Mouse (Mus musculus) midbrain, postnatal 0 days (tissue): ENCODE measurements around the gene Rrp12. TPM values are rescaled to one million over a fixed set of nuclear protein-coding genes. Genes with fewer than 3 reads are reported as not detected.

ENCODE experiments used
- ATAC-seq: fragments of 200-750 bp; cut with Nextera tagmentation; 2 replicates; pipeline ENCODE4 v1.8.0; 2017; ENCODE audit warnings: moderate number of reproducible peaks, mild to moderate bottlenecking, moderate TSS enrichment, moderate library complexity; ENCODE audit not compliant: low FRiP score
- DNase-seq: peaks from one replicate; pipeline ENCODE4 v3.0.0-alpha.2; 2015; ENCODE audit warnings: low spot score
- H3K27ac ChIP-seq: fragments of 300-500 bp; sonication (generic); 2 replicates; pipeline ENCODE4 v1.5.1; 2014; ENCODE audit warnings: low read depth, mild to moderate bottlenecking, low read length, mixed read lengths
- H3K27me3 ChIP-seq: fragments of 300-500 bp; sonication (generic); 2 replicates; pipeline ENCODE4 v1.6.1; 2014; ENCODE audit warnings: low read length, control low read depth, mixed read lengths; ENCODE audit not compliant: insufficient read depth
- H3K36me3 ChIP-seq: fragments of 300-500 bp; sonication (generic); 2 replicates; pipeline ENCODE4 v1.6.1; 2014; ENCODE audit warnings: low read length, control low read depth, mixed read lengths; ENCODE audit not compliant: insufficient read depth
- H3K4me1 ChIP-seq: fragments of 300-500 bp; sonication (generic); 2 replicates; pipeline ENCODE4 v1.6.1; 2014; ENCODE audit warnings: mild to moderate bottlenecking, control low read depth, antibody characterized with exemption, low read length, mixed read lengths; ENCODE audit not compliant: insufficient read depth
- H3K4me2 ChIP-seq: fragments of 300-500 bp; sonication (generic); 2 replicates; pipeline ENCODE4 v1.6.1; 2014; ENCODE audit warnings: low read depth, mild to moderate bottlenecking, low read length, mixed read lengths; ENCODE audit not compliant: poor library complexity, severe bottlenecking
- H3K4me3 ChIP-seq: fragments of 300-500 bp; sonication (generic); 2 replicates; pipeline ENCODE4 v1.5.1; 2014; ENCODE audit warnings: low read depth, mild to moderate bottlenecking, low read length, moderate library complexity
- H3K9ac ChIP-seq: fragments of 300-500 bp; sonication (generic); replicated peaks from 2 replicates; pipeline ENCODE4 v1.6.1; 2014; ENCODE audit warnings: mild to moderate bottlenecking, low read length, moderate library complexity, mixed read lengths; ENCODE audit not compliant: poor library complexity, severe bottlenecking
- H3K9me3 ChIP-seq: fragments of 300-500 bp; sonication (generic); 2 replicates; pipeline ENCODE4 v1.6.1; 2016; ENCODE audit warnings: low read length, control low read depth
- CTCF ChIP-seq: IDR thresholded peaks from 2 replicates; pipeline ENCODE4 v1.5.1; 2016; ENCODE audit warnings: antibody characterized with exemption, mild to moderate bottlenecking
- WGBS: fragments of 180-500 bp; shearing (Covaris S2); extraction: QIAGEN DNeasy Blood & Tissue Kit; methylation state at CpG from one replicate; pipeline ENCODE4 v1.1.7; 2014; 5-methylcytosine and 5-hydroxymethylcytosine counted together
- polyA plus RNA-seq: library from polyadenylated mRNA; unstranded; fragments of >200 nt; fragmentation: Nextera tagmentation; extraction: Ambion mirVana; gene quantifications from 2 replicates; pipeline ENCODE4 v1.2.1, GENCODE M21; 2015
- total RNA-seq: library from RNA; depleted of rRNA; stranded (reverse); fragments of >200 nt; gene quantifications from 2 replicates; pipeline ENCODE4 v1.2.3, GENCODE M21; 2014

The Rrp12 gene
- total and polyA plus RNA-seq, 2 experiments from 2014 or later: 13.9 to 20.6 TPM

DNA sequence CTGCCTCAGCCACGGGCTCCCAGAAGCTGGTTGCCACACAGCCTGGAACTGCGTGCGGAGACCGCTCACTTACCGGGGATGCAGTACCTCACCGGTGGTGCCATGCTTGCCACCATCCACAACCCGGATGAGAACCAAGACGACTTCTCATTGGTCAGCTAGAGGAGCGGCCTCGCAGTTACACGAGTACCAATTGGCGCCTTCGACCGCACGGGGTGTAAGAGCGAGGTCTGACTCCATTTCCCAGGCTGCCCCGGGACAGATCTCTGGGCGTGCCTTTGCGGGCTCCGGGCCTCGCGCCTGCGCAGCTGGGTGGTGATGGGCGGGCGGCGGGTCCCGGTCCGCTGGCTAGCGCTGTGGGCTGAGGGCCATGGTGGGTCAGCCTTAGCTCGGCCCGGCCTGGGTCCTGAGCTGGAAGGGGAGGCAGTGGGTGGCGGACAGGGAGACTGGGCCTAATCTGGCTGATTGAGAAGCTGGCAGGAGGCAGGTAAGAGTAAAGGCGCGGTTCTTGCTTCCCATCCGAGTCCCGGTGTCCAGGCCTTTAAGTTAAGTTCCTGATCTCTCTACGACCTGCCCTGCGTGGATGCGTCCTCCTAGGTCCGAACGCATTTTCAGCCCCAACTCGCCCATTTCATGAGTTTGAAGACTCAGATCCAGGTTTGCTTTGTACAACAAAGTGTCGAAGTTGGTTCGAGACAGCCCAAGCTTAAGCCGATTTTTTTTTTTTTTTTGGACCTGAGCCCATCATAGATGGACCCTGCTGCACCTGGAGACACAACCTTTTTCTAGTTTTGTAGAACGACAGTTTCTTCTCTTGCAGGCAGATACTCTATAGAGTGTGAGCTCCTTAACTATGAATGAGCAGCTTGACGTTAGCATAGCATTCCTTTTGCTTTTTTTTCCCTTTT, 37.5 kb upstream of the Rrp12 start, which contains the start of the genes Exosc1 and Zdhhc16:
Exosc1 (minus strand) TSS at position 245 of the 908 bp plus-strand sequence.
Zdhhc16 (plus strand) TSS at position 302 of the 908 bp plus-strand sequence.
- no peaks in the 10 kb centered on the region for H3K27me3 ChIP-seq
- H3K4me1 ChIP-seq: peaks cover 7% of the 10 kb centered on the region; the same call in 1 of the 2 replicates
- under 1% methylated on average over 47 of the region's 47 CpGs for WGBS
- peak within 1 kb of the TSS; percentile 85 for H3K4me3 ChIP-seq
- peak; percentile 99 for DNase-seq
- no peak for TF ChIP-seq CTCF
- peak; percentile 100 for ATAC-seq
- H3K27ac ChIP-seq: peak within 1 kb of the TSS; percentile 67
- peak within 1 kb of the TSS; percentile 86 for H3K4me2 ChIP-seq
- peak within 1 kb of the TSS; percentile 72 for H3K9ac ChIP-seq
- peaks cover 19% of the 10 kb centered on the region for H3K36me3 ChIP-seq
- H3K9me3 ChIP-seq: no peaks in the 10 kb centered on the region

DNA sequence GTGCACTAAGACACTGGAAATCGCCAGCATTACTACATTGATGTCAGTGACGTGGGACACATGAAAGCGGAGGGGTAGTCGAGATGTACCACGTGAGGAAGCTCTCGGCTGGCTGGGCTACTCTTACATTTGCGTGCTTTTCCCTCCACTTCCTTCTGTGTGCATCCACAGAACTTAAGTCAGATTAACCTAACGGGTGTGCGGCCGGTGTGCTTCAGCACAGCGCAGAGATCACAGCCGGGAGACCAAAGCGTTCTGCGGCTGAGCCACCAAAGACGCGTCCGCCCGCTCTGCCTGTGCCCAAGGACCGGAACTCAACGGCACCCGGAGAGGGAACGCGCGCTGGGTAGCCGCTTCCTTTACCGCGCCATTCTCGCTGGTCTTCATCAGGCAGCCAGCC, 36.7 kb upstream of the Rrp12 start:
- H3K36me3 ChIP-seq: peaks cover 15% of the 10 kb centered on the region
- peak; percentile 30 for DNase-seq
- H3K4me2 ChIP-seq: peak overlapping the region; percentile 86
- under 1% methylated on average over 28 of the region's 28 CpGs for WGBS
- peak overlapping the region; percentile 71 for H3K9ac ChIP-seq
- no peaks in the 10 kb centered on the region for H3K9me3 ChIP-seq
- peaks cover 7% of the 10 kb centered on the region; the same call in 1 of the 2 replicates for H3K4me1 ChIP-seq
- H3K4me3 ChIP-seq: peak overlapping the region; percentile 85
- TF ChIP-seq CTCF: no peak
- H3K27me3 ChIP-seq: no peaks in the 10 kb centered on the region
- peak overlapping the region; percentile 67 for H3K27ac ChIP-seq
- peak; percentile 18 for ATAC-seq

DNA sequence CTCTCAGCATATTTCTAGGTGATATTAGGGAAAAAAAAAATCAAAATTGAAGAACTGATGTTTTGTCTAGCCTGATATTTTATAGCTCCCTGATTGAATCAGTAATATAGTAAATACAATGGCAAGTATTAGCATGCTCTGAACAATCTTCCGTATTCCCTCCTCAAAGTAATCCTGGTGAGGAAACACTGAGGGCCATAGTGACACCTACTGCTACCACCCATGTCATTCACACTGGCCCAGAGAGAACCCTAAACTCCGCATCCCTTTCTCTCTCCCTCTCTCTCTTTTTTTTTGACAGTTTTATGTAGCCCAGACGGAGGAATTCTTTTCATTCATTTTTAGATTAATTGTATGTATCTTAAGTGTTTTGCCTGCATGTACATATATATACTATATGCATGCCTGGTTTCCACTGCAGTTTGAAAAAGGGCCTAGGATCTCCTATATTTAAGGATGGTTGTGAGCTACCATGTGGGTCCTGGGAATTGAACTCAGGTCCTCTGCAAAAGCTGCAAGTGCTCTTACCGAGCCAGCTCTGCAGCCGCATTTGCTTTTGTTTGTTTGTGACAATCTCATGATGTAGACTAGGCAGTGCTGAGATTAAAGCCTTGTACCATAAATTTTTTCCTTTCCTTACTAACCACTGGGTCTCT, 24.6 kb upstream of the Rrp12 start:
- no peaks in the 10 kb centered on the region for H3K27me3 ChIP-seq
- WGBS: 84% methylated on average over 5 of the region's 5 CpGs
- H3K36me3 ChIP-seq: peaks cover 51% of the 10 kb centered on the region; the same call in 1 of the 2 replicates
- H3K4me1 ChIP-seq: no peaks in the 10 kb centered on the region
- no peak for ATAC-seq
- no peak for DNase-seq
- H3K9me3 ChIP-seq: no peaks in the 10 kb centered on the region
- no peak overlapping the region for H3K9ac ChIP-seq
- no peak overlapping the region for H3K4me3 ChIP-seq
- no peak for TF ChIP-seq CTCF
- H3K27ac ChIP-seq: no peak overlapping the region
- H3K4me2 ChIP-seq: no peak overlapping the region

DNA sequence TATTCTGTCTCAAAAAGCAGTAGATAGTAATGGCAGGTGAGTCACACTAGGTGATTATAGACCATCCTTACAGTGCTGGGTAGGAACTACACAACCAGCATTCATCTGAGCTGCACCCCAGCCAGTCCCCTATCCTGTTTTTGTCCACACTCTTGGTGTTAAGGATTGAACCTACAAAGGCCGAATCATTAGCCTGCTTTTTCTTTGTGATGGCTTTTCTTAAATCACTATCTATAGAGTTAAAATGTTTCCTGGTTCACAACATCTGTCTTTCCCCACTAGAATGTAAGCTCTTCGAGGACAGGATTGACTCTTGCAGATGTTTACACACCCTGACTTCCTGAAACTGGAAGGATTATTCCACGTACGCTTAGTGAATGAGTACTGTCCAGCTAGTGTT, 23.5 kb upstream of the Rrp12 start:
- 79% methylated on average over 4 of the region's 4 CpGs for WGBS
- Histone ChIP-seq H3K9me3 (no peaks in the 10 kb centered on the region), H3K9ac (no peak overlapping the region), H3K4me1 (no peaks in the 10 kb centered on the region), H3K4me3 (no peak overlapping the region), H3K36me3 (peaks cover 51% of the 10 kb centered on the region; the same call in 1 of the 2 replicates), H3K4me2 (no peak overlapping the region), H3K27ac (no peak overlapping the region), H3K27me3 (no peaks in the 10 kb centered on the region)
- no peak for ATAC-seq
- DNase-seq: no peak
- TF ChIP-seq CTCF: no peak

DNA sequence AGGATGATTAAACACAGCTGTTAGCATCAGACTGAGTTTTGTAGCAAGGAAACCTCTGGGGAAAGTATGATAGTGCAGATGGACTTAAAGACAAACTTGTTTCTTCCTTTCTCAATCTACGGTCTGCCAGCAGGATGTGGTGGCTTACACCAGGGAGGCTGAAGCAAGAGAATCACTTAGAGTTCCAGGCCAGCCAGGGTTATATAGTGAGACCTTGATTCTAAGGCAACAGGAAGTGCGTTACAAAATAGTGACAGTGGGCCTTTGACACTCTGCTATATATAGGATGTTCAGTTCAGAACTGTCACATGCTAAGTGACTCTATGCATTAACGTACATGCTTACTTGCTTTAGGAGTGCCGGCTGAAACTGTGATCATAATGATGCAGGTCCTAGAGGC, 20.9 kb upstream of the Rrp12 start:
- no peaks in the 10 kb centered on the region for H3K9me3 ChIP-seq
- WGBS: 91% methylated on average over 4 of the region's 4 CpGs
- no peak overlapping the region for H3K4me2 ChIP-seq
- H3K9ac ChIP-seq: no peak overlapping the region
- H3K4me3 ChIP-seq: no peak overlapping the region
- no peak for DNase-seq
- H3K4me1 ChIP-seq: peaks cover 16% of the 10 kb centered on the region; the same call in 1 of the 2 replicates
- TF ChIP-seq CTCF: no peak
- peaks cover 35% of the 10 kb centered on the region; the same call in 1 of the 2 replicates for H3K36me3 ChIP-seq
- no peak overlapping the region for H3K27ac ChIP-seq
- no peak for ATAC-seq
- H3K27me3 ChIP-seq: no peaks in the 10 kb centered on the region
